Mouse (Mus musculus): ENCODE measurements around the gene Cd22.
"Not testable (repeated sequence)": the region's sequence is repeated elsewhere in the genome, so short reads cannot be mapped to it uniquely, and the experiment has no call there.

The Cd22 gene

DNA sequence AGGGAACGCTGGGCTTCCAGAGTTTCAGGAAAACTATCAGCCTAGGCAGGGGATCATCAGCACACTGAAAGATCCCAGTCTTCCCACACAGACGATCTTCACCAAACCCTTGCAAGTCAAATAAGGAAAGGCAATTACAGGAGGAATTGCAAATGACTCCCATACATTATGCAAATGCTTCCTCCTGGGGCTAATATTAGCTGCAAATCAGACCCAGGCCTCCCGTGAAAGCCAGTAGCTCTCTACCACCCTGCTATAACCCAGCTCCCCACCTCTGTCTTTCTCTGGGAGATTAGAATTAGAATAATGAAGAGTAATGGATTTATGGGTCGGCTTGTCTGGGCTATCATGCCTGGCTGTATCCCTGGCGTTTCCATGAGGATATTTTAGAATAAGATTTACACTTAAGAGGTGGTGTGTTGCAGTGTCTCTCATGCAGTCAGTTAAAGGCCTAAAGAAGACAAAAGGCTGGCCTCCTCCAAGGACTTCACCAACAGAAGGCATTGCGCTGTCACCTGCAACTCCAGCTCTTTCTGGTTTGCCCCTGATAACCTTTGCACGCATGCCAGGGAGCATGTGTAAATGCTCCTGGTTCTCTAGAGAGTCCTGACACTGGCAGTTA is 35.4 kb downstream of the Cd22 start:
- TF ChIP-seq POU5F1 (IDR thresholded peaks at IDR 0.05; ENCODE audit: borderline replicate concordance, low read length) (no peak), NANOG (IDR thresholded peaks at IDR 0.05; ENCODE audit: borderline replicate concordance, low read length) (no peak), CTCF (conservative IDR thresholded peaks at IDR 0.05; ENCODE audit: low read length) (no peak)
- Histone ChIP-seq H3K4me3 (replicated peaks; ENCODE audit: low read length) (peak overlapping the region; percentile 30; the same call in 1 of the 2 replicates), H3K4me1 (replicated peaks; ENCODE audit: low read depth, low read length) (peaks cover 78% of the 10 kb centered on the region)

DNA sequence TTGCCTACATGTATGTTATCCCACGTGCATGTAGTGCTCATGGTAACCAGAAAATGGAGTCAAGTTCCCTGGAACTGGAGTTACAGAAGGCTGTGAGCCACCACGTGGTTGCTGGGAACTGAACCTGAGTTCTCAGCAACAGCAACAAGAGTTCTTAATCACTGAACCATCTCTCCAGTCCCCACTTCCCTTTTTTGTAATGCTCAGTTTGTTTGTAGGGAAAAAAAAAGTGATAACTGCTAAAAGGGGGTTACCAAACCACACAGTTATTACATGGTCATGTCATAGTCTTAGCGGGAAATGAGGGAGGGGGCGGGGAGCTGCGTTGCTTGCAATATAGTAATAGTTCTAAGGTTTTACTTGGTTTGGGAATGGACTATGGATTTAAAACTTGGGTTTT is 38.0 kb downstream of the Cd22 start:
- Histone ChIP-seq H3K4me1 (replicated peaks; ENCODE audit: low read depth, low read length) (peaks cover 59% of the 10 kb centered on the region), H3K27me3 (ENCODE audit: insufficient read depth, low read length) (no peaks in the 10 kb centered on the region), H3K9me3 (ENCODE audit: low read length) (no peaks in the 10 kb centered on the region), H3K36me3 (ENCODE audit: insufficient read depth, low read length) (no peaks in the 10 kb centered on the region), H3K4me3 (replicated peaks; ENCODE audit: low read length) (no peak overlapping the region)
- TF ChIP-seq CTCF (conservative IDR thresholded peaks at IDR 0.05; ENCODE audit: low read length) (no peak), NANOG (IDR thresholded peaks at IDR 0.05; ENCODE audit: borderline replicate concordance, low read length) (no peak), POU5F1 (IDR thresholded peaks at IDR 0.05; ENCODE audit: borderline replicate concordance, low read length) (no peak)

More for the DNA sequence above, 35.4 kb downstream of the Cd22 start:
- Histone ChIP-seq H3K9me3 (ENCODE audit: low read length) (no peaks in the 10 kb centered on the region), H3K36me3 (ENCODE audit: insufficient read depth, low read length) (no peaks in the 10 kb centered on the region), H3K27me3 (ENCODE audit: insufficient read depth, low read length) (no peaks in the 10 kb centered on the region)

DNA sequence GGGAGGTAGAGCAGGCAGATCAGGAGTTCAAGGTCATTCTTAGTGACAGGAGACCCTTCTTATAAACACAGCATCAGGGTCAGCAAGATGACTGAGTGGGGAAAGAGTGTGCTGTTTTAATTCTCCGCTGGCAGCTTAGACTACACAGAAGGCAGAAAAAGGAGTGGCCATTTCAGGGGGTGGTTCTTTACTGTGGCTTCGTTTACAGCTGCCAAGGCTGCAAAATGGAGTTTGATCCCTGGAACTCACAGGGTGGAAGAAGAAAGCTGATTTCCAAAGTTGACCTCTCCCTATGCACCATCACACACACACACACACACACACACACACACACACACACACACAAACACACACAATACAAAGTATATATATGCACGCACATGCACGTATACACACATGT is 38.8 kb downstream of the Cd22 start:
- peaks cover 52% of the 10 kb centered on the region for H3K4me1 ChIP-seq (replicated peaks; ENCODE audit: low read depth, low read length)
- no peak overlapping the region for H3K4me3 ChIP-seq (replicated peaks; ENCODE audit: low read length)
- H3K36me3 ChIP-seq (ENCODE audit: insufficient read depth, low read length) = no peaks in the 10 kb centered on the region
- H3K9me3 ChIP-seq (ENCODE audit: low read length) = no peaks in the 10 kb centered on the region
- H3K27me3 ChIP-seq (ENCODE audit: insufficient read depth, low read length) = no peaks in the 10 kb centered on the region
- TF ChIP-seq CTCF (conservative IDR thresholded peaks at IDR 0.05; ENCODE audit: low read length) (no peak), POU5F1 (IDR thresholded peaks at IDR 0.05; ENCODE audit: borderline replicate concordance, low read length) (no peak), NANOG (IDR thresholded peaks at IDR 0.05; ENCODE audit: borderline replicate concordance, low read length) (no peak)

DNA sequence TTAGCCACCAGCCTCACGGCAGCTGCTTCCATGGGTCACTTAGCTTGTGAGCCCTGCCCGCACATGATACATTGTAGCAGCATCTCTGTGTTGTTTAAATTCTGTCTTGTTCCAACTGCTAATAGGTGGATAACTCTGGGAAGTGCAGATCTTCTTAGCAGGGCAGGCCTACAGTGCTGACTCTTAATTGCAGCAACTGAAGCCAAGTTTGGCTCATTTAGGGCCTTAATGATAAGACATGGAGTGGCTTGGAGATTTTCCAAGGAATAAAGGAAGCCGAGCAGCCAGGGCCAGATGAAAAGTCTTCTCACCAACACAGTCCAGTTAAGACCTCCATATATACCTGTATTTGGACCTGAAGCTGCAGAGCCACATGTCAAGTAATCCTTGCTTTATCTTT is 39.8 kb downstream of the Cd22 start:
- no peak for TF ChIP-seq POU5F1 (IDR thresholded peaks at IDR 0.05; ENCODE audit: borderline replicate concordance, low read length)
- TF ChIP-seq NANOG (IDR thresholded peaks at IDR 0.05; ENCODE audit: borderline replicate concordance, low read length) = no peak
- TF ChIP-seq CTCF (conservative IDR thresholded peaks at IDR 0.05; ENCODE audit: low read length) = no peak

DNA sequence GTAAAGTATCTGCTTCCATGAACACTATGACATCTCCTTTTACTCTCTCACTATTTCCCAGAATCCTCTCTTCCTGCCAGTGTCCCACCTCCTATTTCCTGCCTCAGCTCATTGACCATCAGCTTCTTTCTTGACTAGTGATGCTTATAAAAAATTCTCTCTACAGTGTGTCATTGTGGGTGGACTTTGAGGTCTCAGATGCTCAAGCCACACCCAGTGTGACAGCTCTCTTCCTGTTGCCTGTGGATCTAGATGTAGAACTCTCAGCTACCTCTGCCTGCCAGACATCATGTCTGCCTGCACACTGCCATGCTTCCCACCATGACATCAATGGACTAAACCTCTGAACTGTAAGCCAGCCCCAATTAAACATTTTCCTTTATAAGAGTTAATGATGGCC is 42.9 kb downstream of the Cd22 start:
- Histone ChIP-seq H3K4me3 (replicated peaks; ENCODE audit: low read length) (no peak overlapping the region), H3K4me1 (replicated peaks; ENCODE audit: low read depth, low read length) (peaks cover 20% of the 10 kb centered on the region), H3K36me3 (ENCODE audit: insufficient read depth, low read length) (no peaks in the 10 kb centered on the region), H3K27me3 (ENCODE audit: insufficient read depth, low read length) (no peaks in the 10 kb centered on the region), H3K9me3 (ENCODE audit: low read length) (peaks cover 10% of the 10 kb centered on the region)
- TF ChIP-seq NANOG (IDR thresholded peaks at IDR 0.05; ENCODE audit: borderline replicate concordance, low read length) = no peak
- no peak for TF ChIP-seq POU5F1 (IDR thresholded peaks at IDR 0.05; ENCODE audit: borderline replicate concordance, low read length)
- TF ChIP-seq CTCF (conservative IDR thresholded peaks at IDR 0.05; ENCODE audit: low read length) = no peak

More for the DNA sequence above, 39.8 kb downstream of the Cd22 start:
- Histone ChIP-seq H3K27me3 (ENCODE audit: insufficient read depth, low read length) (no peaks in the 10 kb centered on the region), H3K36me3 (ENCODE audit: insufficient read depth, low read length) (no peaks in the 10 kb centered on the region), H3K4me1 (replicated peaks; ENCODE audit: low read depth, low read length) (peaks cover 45% of the 10 kb centered on the region), H3K9me3 (ENCODE audit: low read length) (peaks cover 7% of the 10 kb centered on the region), H3K4me3 (replicated peaks; ENCODE audit: low read length) (no peak overlapping the region)

DNA sequence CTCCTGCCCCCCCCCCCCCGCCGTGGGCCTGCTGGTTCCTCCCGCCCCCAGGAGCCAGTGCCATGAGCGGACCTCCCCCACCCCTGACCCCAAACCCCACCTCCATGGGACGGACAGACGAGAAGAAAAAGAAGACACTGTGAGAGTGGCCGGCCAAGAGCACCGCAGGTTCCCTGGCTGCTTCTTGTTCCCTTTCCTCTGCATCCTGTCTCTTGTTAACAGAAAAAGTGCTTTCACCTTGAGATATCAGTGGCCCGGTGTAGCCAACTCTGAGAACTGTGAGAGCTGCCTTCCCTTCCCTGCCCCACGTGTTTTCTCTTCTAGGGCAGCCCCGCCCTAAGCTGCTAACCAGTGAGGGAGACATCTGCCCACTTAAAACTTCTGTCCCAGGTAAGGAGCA is 47.5 kb downstream of the Cd22 start:
- H3K36me3 ChIP-seq (ENCODE audit: insufficient read depth, low read length); H3K27me3 ChIP-seq (ENCODE audit: insufficient read depth, low read length): not testable (repeated sequence)
- Histone ChIP-seq H3K9me3 (ENCODE audit: low read length) (peaks cover 13% of the 10 kb centered on the region), H3K4me3 (replicated peaks; ENCODE audit: low read length) (peak overlapping the region; percentile 41), H3K4me1 (replicated peaks; ENCODE audit: low read depth, low read length) (peaks cover 21% of the 10 kb centered on the region)

DNA sequence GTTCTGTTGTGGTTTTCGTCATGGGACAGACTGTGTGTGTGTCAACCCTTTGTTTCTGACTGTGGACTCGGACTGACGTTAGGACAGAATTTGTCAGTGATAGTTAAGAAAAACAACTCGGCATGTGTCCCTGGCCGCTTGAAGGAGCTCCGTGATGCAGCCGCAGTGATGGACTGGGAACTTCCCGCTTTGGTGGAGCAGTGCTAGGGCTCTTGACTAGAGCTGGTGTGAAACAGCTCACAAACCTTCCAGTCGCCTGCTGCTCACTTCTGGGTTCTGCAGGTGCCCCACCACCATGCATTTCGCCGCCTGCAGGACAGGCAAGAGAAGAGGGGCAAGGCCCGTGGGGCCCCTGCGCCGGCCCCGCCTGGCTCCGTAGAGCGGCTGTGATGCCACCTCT is 47.9 kb downstream of the Cd22 start:
- TF ChIP-seq CTCF (conservative IDR thresholded peaks at IDR 0.05; ENCODE audit: low read length) (no peak), POU5F1 (IDR thresholded peaks at IDR 0.05; ENCODE audit: borderline replicate concordance, low read length) (no peak)

DNA sequence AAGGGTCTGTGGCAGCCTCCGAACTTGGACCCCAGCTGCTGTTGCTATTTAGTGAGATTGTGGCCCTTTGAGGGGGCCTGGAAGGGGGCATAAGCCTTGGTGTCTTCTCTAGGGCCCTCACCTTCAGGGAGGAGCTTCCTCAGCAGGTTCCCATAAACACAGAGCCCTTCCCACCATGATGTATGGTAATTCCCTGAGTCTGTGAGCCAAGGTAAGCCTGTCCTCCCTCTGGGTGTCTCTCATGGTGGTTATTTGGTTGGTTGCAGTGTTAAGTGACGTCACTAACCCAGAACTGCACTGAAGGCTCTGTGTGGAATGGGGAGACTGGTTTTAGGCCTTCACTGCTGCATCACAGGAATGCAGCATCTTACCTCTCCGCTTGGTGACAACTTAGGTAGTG is 50.7 kb downstream of the Cd22 start:
- Histone ChIP-seq H3K9me3 (ENCODE audit: low read length) (peaks cover 9% of the 10 kb centered on the region; the same call in 1 of the 2 replicates), H3K36me3 (ENCODE audit: insufficient read depth, low read length) (no peaks in the 10 kb centered on the region), H3K27me3 (ENCODE audit: insufficient read depth, low read length) (no peaks in the 10 kb centered on the region), H3K4me1 (replicated peaks; ENCODE audit: low read depth, low read length) (peaks cover 43% of the 10 kb centered on the region), H3K4me3 (replicated peaks; ENCODE audit: low read length) (0 out of 2 replicates have a peak overlapping the region, but pooled peaks have one; percentile 7)
- TF ChIP-seq POU5F1 (IDR thresholded peaks at IDR 0.05; ENCODE audit: borderline replicate concordance, low read length) (no peak), CTCF (conservative IDR thresholded peaks at IDR 0.05; ENCODE audit: low read length) (no peak), NANOG (IDR thresholded peaks at IDR 0.05; ENCODE audit: borderline replicate concordance, low read length) (no peak)

More for the DNA sequence above, 47.9 kb downstream of the Cd22 start:
- Histone ChIP-seq H3K4me3 (replicated peaks; ENCODE audit: low read length) (peak overlapping the region; percentile 67), H3K4me1 (replicated peaks; ENCODE audit: low read depth, low read length) (peaks cover 24% of the 10 kb centered on the region), H3K27me3 (ENCODE audit: insufficient read depth, low read length) (no peaks in the 10 kb centered on the region), H3K36me3 (ENCODE audit: insufficient read depth, low read length) (no peaks in the 10 kb centered on the region), H3K9me3 (ENCODE audit: low read length) (peaks cover 18% of the 10 kb centered on the region)

DNA sequence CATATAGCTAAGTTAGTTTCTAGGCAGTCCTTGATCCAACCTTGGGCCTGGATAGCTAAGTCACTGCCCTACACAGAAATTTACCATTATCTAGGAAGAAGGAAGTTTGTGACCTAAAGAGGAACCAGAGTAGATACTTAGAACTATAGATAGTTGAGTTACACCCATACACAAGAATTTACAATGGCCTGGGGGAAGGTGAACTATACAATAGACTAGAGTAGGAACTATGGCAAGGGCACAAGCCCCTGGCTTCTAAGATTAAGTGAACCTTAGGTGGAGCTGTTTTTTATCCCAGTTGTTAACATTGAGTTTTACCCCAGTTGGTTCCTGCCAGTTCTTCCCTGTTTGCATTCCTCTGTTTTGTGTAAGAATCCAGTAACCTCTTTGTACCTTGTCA is 51.3 kb downstream of the Cd22 start:
- not testable (repeated sequence) for H3K9me3 ChIP-seq (ENCODE audit: low read length); H3K36me3 ChIP-seq (ENCODE audit: insufficient read depth, low read length)

More for the DNA sequence above, 51.3 kb downstream of the Cd22 start:
- 0 out of 2 replicates have a peak overlapping the region, but pooled peaks have one; percentile 7 for H3K4me3 ChIP-seq (replicated peaks; ENCODE audit: low read length)
- H3K4me1 ChIP-seq (replicated peaks; ENCODE audit: low read depth, low read length) = peaks cover 47% of the 10 kb centered on the region
- not testable (repeated sequence) for H3K27me3 ChIP-seq (ENCODE audit: insufficient read depth, low read length)

Measured in E14TG2a.4 (cell line).